Comparison of ENCODE assay signal across 12 mouse cellular contexts in genomic region chr6:87541171-87541571, GRCm38 (mm10). TPM values are rescaled to one million over a fixed set of nuclear protein-coding genes. Genes with fewer than 3 reads are reported as not detected.
A peak's percentile ranks its signal among the peaks of the same experiment; 100 is the strongest.
DNase-seq lines count a peak whose midpoint lies in the region; ATAC-seq and TF ChIP-seq lines count a peak whose summit lies in the region.
"Had no signal": no experiment of that assay in that cellular context is flagged by ENCODE, and none has a peak within 500 bp of the region (broad histone marks: within the 10 kb centered on the region; RNA-seq: fewer than 3 reads in every experiment).

No protein-coding gene starts in this region.

- ATAC-seq in lung, embryonic 16.5 days (ENCODE audit: low read depth): 0 out of 2 replicates have a peak, but pooled peaks have one; percentile 11

- no peak for TF ChIP-seq RAD21 in MEL (IDR thresholded peaks at IDR 0.05; ENCODE audit: low read depth, low read length)

- H3K27ac ChIP-seq in MEL (ENCODE audit: control insufficient read depth, low read depth, low read length): peak overlapping the region; percentile 54
- H3K27ac ChIP-seq in lung, embryonic 16.5 days (ENCODE audit: low read length): no peak overlapping the region
- H3K27ac ChIP-seq in spleen, adult 2 months (ENCODE audit: insufficient read depth, low read length): peak overlapping the region; percentile 86
- H3K27ac ChIP-seq: embryonic facial prominence, embryonic 13.5 days had no signal

- TF ChIP-seq EP300 in MEL (IDR thresholded peaks at IDR 0.05; ENCODE audit: low read depth in 1 of 2, low read length in 2 of 2): no peak; a peak in 2 of 4 replicates

- 69% methylated on average over 6 of the region's 6 CpGs for WGBS in lung, embryonic 16.5 days
- 7% methylated on average over 6 of the region's 6 CpGs for WGBS in spleen, adult 2 months

- H3K4me2 ChIP-seq in lung, embryonic 16.5 days (ENCODE audit: low read depth, low read length): no peak overlapping the region
- H3K4me2 ChIP-seq: embryonic facial prominence, embryonic 13.5 days had no signal

- no peak overlapping the region for H3K9ac ChIP-seq in MEL (ENCODE audit: control insufficient read depth, low read depth, low read length, poor library complexity, severe bottlenecking)
- no peak overlapping the region for H3K9ac ChIP-seq in lung, embryonic 16.5 days (ENCODE audit: low read length)
- H3K9ac ChIP-seq: embryonic facial prominence, embryonic 13.5 days had no signal

- H3K27me3 ChIP-seq in MEL (ENCODE audit: control insufficient read depth in 1 of 2, insufficient read depth in 2 of 2, low read length in 2 of 2): no peaks in the 10 kb centered on the region; a peak in 1 of 4 replicates
- H3K27me3 ChIP-seq in lung, embryonic 16.5 days (ENCODE audit: control insufficient read depth, insufficient read depth, low read depth, low read length): no peaks in the 10 kb centered on the region
- no peaks in the 10 kb centered on the region for H3K27me3 ChIP-seq in spleen, adult 2 months (ENCODE audit: control insufficient read depth, insufficient read depth, low read length)
- H3K27me3 ChIP-seq: embryonic facial prominence, embryonic 13.5 days had no signal

- no peak for TF ChIP-seq CTCF in MEL (IDR thresholded peaks at IDR 0.05 in 2 of 3, conservative IDR thresholded peaks at IDR 0.05 in 1 of 3; ENCODE audit: control insufficient read depth in 1 of 3, insufficient read depth in 1 of 3, low read depth in 2 of 3, low read length in 3 of 3, poor library complexity in 1 of 3, severe bottlenecking in 1 of 3)
- TF ChIP-seq CTCF in spleen, adult 2 months (IDR thresholded peaks at IDR 0.05; ENCODE audit: extremely low read depth, insufficient read depth, insufficient read length, insufficient replicate concordance): no peak

- H3K79me2 ChIP-seq in MEL (ENCODE audit: control insufficient read depth, insufficient read depth, low read length, poor library complexity): no peaks in the 10 kb centered on the region

- H3K4me1 ChIP-seq in MEL (ENCODE audit: control insufficient read depth in 1 of 2, insufficient read depth in 2 of 2, low read length in 2 of 2): peaks cover 9 to 30% of the 10 kb centered on the region in 2 experiments
- peaks cover 5% of the 10 kb centered on the region for H3K4me1 ChIP-seq in lung, embryonic 16.5 days (replicated peaks; ENCODE audit: control insufficient read depth, insufficient read depth, low read length)
- peaks cover 54% of the 10 kb centered on the region for H3K4me1 ChIP-seq in spleen, adult 2 months (ENCODE audit: control insufficient read depth, insufficient read depth, insufficient read length)

- no peak for TF ChIP-seq POLR2A in MEL (IDR thresholded peaks at IDR 0.05; ENCODE audit: control insufficient read depth in 1 of 2, insufficient read depth in 1 of 2, low read depth in 1 of 2, low read length in 2 of 2, poor library complexity in 1 of 2)
- TF ChIP-seq POLR2A in spleen, adult 2 months (IDR thresholded peaks at IDR 0.05; ENCODE audit: low read depth, low read length): no peak; the same call in 1 of the 2 replicates

- DNase-seq in adrenal gland, adult 2 months: peak; percentile 15
- no peak for DNase-seq in adrenal gland, postnatal 25 days
- DNase-seq in MEL (ENCODE audit: low read depth, low spot score): peak; percentile 80
- peak; percentile 74 to 80 for DNase-seq in spleen, adult 2 months (ENCODE audit: low read depth in 1 of 2, low spot score in 2 of 2)
- DNase-seq in retina, postnatal 1 day: no peak
- DNase-seq in embryo, embryonic 10.5 days (ENCODE audit: low spot score): no peak
- DNase-seq in layer of hippocampus, adult 8-10 months (ENCODE audit: low spot score in 2 of 2): no peak
- DNase-seq: adrenal gland, postnatal 14 days; kidney, adult 9 months; liver, embryonic 13.5 days had no signal

- H3K4me3 ChIP-seq in MEL (ENCODE audit: control insufficient read depth in 1 of 2, insufficient read depth in 1 of 2, low read depth in 2 of 2, low read length in 2 of 2): no peak overlapping the region
- H3K4me3 ChIP-seq in lung, embryonic 16.5 days (ENCODE audit: low read length): no peak overlapping the region
- H3K4me3 ChIP-seq in spleen, adult 2 months (ENCODE audit: extremely low read depth, insufficient read depth, insufficient read length): no peak overlapping the region
- H3K4me3 ChIP-seq: embryonic facial prominence, embryonic 13.5 days; liver, embryonic 13.5 days had no signal

- H3K36me3 ChIP-seq in MEL (ENCODE audit: control insufficient read depth in 1 of 2, insufficient read depth in 2 of 2, low read length in 2 of 2): peaks cover 0 to 23% of the 10 kb centered on the region in 2 experiments; a peak in 2 of 4 replicates
- H3K36me3 ChIP-seq in lung, embryonic 16.5 days (ENCODE audit: control insufficient read depth, insufficient read depth, low read length): no peaks in the 10 kb centered on the region
- no peaks in the 10 kb centered on the region for H3K36me3 ChIP-seq in spleen, adult 2 months (ENCODE audit: control insufficient read depth, insufficient read depth, low read length)
- H3K36me3 ChIP-seq: embryonic facial prominence, embryonic 13.5 days; liver, embryonic 13.5 days had no signal

- no peaks in the 10 kb centered on the region for H3K9me3 ChIP-seq in MEL (replicated peaks; ENCODE audit: insufficient read depth, low read length)
- peaks cover under 1% of the 10 kb centered on the region for H3K9me3 ChIP-seq in lung, embryonic 16.5 days (ENCODE audit: control insufficient read depth, low read length)
- H3K9me3 ChIP-seq: liver, embryonic 13.5 days had no signal

TF ChIP-seq in MEL, 35 proteins besides CTCF, POLR2A, EP300 and RAD21:
- TF ChIP-seq SMC3 (IDR thresholded peaks at IDR 0.05; ENCODE audit: low read depth, low read length) (no peak), UBTF (IDR thresholded peaks at IDR 0.05; ENCODE audit: borderline replicate concordance, insufficient read depth, low read depth, low read length) (no peak), TAL1 (IDR thresholded peaks at IDR 0.05; ENCODE audit: low read length) (0 out of 2 replicates have a peak, but pooled peaks have one; percentile 22), MEF2A (IDR thresholded peaks at IDR 0.05; ENCODE audit: extremely low read depth, insufficient replicate concordance, low read depth, low read length, poor library complexity, severe bottlenecking) (no peak), ETS1 (IDR thresholded peaks at IDR 0.05; ENCODE audit: low read depth, low read length) (peak; percentile 22; the same call in 1 of the 2 replicates), RCOR1 (IDR thresholded peaks at IDR 0.05; ENCODE audit: low read depth, low read length) (peak; percentile 65), MXI1 (IDR thresholded peaks at IDR 0.05; ENCODE audit: low read depth, low read length) (0 out of 2 replicates have a peak, but pooled peaks have one; percentile 36)

RNA-seq across cellular contexts. Expression of gene Arhgap25, which starts 8.1 kb away (rescaled TPM):
- 1 to 10 TPM; 3.1 TPM for total RNA-seq in adrenal gland, adult 2 months (2021)
- 0.39 and 0.49 TPM in 2 replicates for polyA plus RNA-seq in adrenal gland, adult 2 months (2012; rRNA removed)
- total RNA-seq in adrenal gland, postnatal 25 days (2021): 2.9 and 3.3 TPM in 2 replicates
- 3.4 and 3.5 TPM in 2 replicates for total RNA-seq in MEL (2012; rRNA removed)
- polyA plus RNA-seq in MEL (2012; ENCODE audit: insufficient read depth in 1 of 2, insufficient read length in 2 of 2, low read depth in 1 of 2, low replicate concordance in 2 of 2, missing spikeins in 1 of 2): 1 to 10 TPM in 1 of 2 experiments, not detected in 1; 5.2 TPM
- polyA plus RNA-seq in lung, embryonic 16.5 days (2015; fragmentation: Nextera tagmentation; extraction: Ambion mirVana): 8.9 and 9.4 TPM in 2 replicates
- 17.3 and 18.0 TPM in 2 replicates for polyA plus RNA-seq in spleen, adult 2 months (2012; rRNA removed)
- 1 to 10 TPM; 2.9 to 8.9 (median 5.9) TPM for total RNA-seq in layer of hippocampus, adult 8-10 months (2022)

RNA-seq across cellular contexts. Expression of gene Prokr1, which starts 49.4 kb away (rescaled TPM):
- under 1 TPM; 0.37 to 0.93 TPM for total RNA-seq in adrenal gland, adult 2 months (2021)
- 0.13 and 0.23 TPM in 2 replicates for polyA plus RNA-seq in adrenal gland, adult 2 months (2012; rRNA removed)
- total RNA-seq in adrenal gland, postnatal 25 days (2021): 0.58 and 0.90 TPM in 2 replicates
- 1.3 and 1.4 TPM in 2 replicates for total RNA-seq in MEL (2012; rRNA removed)
- polyA plus RNA-seq in MEL (2012; ENCODE audit: insufficient read depth in 1 of 2, insufficient read length in 2 of 2, low read depth in 1 of 2, low replicate concordance in 2 of 2, missing spikeins in 1 of 2): 1 to 10 TPM in 1 of 2 experiments, not detected in 1; 1.4 TPM
- 2.2 and 2.6 TPM in 2 replicates for polyA plus RNA-seq in lung, embryonic 16.5 days (2015; fragmentation: Nextera tagmentation; extraction: Ambion mirVana)
- 0.74 and 1.4 TPM in 2 replicates for polyA plus RNA-seq in spleen, adult 2 months (2012; rRNA removed)
- total RNA-seq in layer of hippocampus, adult 8-10 months (2022): 1 to 10 TPM in 1 of 4 experiments, under 1 TPM in 1, not detected in 2; 0.11 to 1.1 TPM

Comparison
In these comparisons a context has a peak if more than half of its experiments do, and no peak if none do; other contexts are left out.
1. DNase-seq: peak in adrenal gland, adult 2 months (single experiment), MEL (single experiment) and spleen, adult 2 months (2 of 2); none in adrenal gland, postnatal 25 days (single experiment), retina, postnatal 1 day (single experiment), embryo, embryonic 10.5 days (single experiment) and layer of hippocampus, adult 8-10 months (0 of 2).